Mouse (Mus musculus): Measurements from ENCODE around the gene Otx2.

DNA sequence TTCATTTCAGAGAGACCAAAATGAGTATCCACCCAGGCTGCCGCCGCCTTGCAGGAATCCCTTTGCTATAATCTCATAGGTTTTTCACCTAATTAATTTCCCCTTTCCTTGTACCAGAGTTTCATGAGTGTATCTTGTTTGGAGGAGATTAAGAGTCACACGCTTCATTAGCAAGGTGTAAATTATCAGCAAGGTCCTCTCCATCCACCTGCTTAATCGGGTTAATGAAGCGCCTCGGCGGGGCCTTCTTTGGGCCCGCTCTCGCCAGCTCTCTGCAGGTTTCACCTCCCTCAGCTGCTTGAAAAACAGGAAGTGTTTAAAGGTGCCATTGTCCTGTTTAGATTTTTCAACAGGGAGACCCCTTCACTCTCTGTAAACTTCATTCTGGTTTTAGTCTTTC lies 44.2 kb downstream of the Otx2 start:
- TF ChIP-seq POLR2A (IDR thresholded peaks at IDR 0.05; ENCODE audit: low read depth, low read length) (no peak), CTCF (IDR thresholded peaks at IDR 0.05; ENCODE audit: extremely low read depth, insufficient read depth, insufficient read length, insufficient replicate concordance) (no peak)
